Mouse (Mus musculus) mesoderm, embryonic 11.5 days (tissue): ENCODE data around the gene Trim11.

ENCODE experiments used
- DNase-seq: peaks from one replicate; pipeline ENCODE4 v3.0.0-alpha.2; 2012; ENCODE audit warnings: low read depth, low spot score

Trim11 gene

GRCm38 (mm10) chr11:59015052-59015451 lies 37.2 kb downstream of the Trim11 start:
- DNase-seq: peak; percentile 7

- DNase-seq: peak; percentile 19
Observed at GRCm38 (mm10) chr11:59026411-59026810, 48.5 kb downstream of the Trim11 start.

- no peak for DNase-seq
Observed at GRCm38 (mm10) chr11:59029003-59029402, 51.1 kb downstream of the Trim11 start.
